Mouse (Mus musculus): ENCODE data around the gene Col7a1.

DNA sequence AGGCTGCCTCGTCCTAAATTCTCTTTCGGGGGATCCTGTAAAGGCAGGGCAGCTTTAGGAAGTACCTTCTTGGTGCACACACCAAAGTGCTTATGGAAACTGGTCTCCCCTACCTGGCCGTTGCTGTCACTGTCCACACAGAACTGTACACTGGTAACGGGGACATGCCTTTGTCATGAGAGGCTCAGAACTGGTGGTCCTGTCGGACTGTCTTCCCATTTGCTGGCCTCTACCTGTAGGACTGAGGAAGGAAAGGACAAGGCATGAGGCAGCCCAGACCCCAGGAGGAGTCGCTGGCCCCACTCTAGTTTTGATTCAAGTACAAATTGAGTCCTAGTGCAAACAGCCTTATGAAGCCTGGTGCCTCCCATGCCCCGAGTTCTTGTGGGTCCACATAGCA is 77.6 kb downstream of the Col7a1 start:
- TF ChIP-seq CTCF (IDR thresholded peaks at IDR 0.05; ENCODE audit: extremely low read depth, insufficient read depth, low read length): no peak
- no peak for TF ChIP-seq POLR2A (IDR thresholded peaks at IDR 0.05; ENCODE audit: extremely low read depth, insufficient read depth, low read length)

All from cortical plate, adult 2 months (tissue).